Mouse (Mus musculus): ENCODE measurements around the gene Amfr.

Amfr gene

DNA sequence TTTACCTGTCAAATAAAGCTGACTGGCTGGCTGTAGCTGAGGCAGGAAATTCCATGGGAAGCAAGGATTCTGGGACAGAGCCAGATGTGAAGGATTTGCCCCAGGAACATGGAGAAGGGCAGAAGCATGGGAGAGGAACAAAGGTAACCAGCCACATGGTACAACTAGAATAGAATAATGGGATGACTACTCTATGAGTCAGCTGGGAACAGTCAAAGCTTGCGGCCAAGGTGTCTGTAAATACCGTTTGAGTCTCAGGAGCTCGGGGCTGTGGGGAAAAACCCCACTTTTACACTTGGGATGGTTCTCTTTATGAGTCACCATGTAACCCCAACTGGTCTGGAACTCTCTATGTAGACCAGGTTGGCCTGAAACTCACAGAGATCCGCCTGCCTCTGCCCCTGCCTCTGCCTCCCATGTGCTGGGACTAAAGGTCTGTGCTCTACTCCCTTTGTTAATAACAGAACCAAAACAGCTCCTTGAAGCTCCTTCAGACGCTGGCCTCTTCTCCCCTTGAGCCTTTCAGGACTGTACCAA lies 30.9 kb downstream of the Amfr start:
- no peak for DNase-seq (ENCODE audit: low spot score)

- no peak for DNase-seq (ENCODE audit: low spot score)
Measured at GRCm38 (mm10) chr8:93980141-93980540, 32.5 kb downstream of the Amfr start.

GRCm38 (mm10) chr8:93976446-93977211 lies 36.0 kb downstream of the Amfr start:
- DNase-seq (ENCODE audit: low spot score): no peak

DNA sequence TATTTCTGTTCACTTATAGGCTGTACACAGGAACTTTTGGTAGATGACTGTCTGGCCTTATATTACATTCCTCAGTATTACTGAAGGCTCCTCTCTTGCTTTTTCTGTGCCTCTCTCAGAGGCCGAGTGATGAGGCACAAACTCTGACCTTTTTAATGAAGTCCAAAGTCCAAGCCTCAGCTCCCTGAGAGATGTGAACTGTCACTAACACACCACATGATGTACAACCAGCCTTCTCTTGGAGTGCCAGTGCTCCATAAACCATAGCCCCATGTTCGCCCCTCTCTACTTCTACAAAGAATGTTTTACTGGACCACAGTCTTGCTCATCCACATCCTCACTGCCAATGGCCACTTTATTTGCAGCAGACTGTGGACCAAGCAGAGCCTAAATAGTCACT lies 37.3 kb downstream of the Amfr start:
- DNase-seq (ENCODE audit: low spot score): peak; percentile 50

DNA sequence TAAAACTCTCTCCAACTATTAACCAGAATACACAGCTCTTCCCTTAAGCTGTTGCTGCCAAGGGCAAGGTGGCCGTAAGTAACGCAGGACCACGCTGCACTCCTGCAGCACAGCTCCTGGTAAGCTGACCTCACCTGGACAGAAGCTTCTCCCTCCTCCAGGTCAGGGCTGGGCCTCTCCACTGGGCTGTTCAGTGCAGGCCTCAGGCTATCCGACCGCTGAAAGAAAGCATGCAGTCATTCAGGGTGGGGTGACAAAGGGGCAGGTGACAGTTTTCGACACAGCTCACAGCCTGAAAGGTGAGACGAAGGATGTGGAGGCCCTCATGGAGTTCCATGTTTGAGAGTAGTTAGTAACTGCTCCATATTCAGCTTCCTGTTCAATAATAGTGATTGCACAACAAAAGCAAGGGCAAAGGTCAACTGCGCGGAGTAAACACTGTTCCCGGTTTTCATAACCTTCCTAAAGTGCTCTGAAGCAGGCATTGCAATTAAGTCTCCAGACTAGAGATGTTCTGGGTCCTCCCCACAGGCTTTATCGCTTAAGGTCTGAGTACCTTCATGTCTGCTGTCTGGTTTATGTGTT lies 37.9 kb downstream of the Amfr start:
- DNase-seq (ENCODE audit: low spot score): peak; percentile 79

GRCm38 (mm10) chr8:93973831-93974375 lies 38.7 kb downstream of the Amfr start:
- no peak for DNase-seq (ENCODE audit: low spot score)

DNA sequence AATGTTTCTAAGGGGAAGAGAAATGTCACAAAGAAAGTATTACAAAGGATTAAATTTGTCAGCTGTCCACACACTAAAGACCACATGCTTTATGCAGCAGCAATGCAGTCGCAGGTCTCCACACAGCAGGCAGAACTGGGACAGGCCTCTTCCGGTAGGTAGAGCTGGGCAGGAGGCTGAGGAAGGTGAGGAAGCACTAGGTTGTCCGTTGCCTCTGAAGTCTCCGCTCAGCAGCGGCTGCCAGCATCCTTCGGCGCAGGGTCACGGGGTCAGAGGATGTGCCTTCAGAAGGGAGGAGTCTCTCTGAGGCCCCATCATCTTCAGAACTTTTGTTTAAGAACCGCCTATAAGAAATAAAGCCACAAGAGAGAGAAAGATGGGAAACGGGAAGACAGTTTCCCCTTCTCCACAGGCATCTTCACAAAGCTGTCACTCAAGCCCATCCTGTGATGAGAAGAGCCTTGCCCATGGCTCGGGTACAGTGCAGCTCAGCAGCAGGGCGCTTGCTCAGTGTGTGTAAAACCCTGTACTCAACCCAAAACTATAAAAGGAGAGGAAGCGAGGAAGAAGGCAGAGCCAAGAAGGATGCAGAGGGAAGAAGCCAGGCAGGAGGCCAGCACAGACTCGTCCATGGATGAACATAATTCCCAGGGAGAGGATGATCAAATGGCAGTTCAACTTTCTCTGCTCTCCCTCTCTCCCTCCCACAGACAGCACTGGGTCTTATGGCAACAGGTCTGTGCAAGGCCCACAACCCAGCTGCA lies 39.5 kb downstream of the Amfr start:
- DNase-seq (ENCODE audit: low spot score): no peak

GRCm38 (mm10) chr8:93972211-93972610 lies 40.4 kb downstream of the Amfr start:
- no peak for DNase-seq (ENCODE audit: low spot score)

DNA sequence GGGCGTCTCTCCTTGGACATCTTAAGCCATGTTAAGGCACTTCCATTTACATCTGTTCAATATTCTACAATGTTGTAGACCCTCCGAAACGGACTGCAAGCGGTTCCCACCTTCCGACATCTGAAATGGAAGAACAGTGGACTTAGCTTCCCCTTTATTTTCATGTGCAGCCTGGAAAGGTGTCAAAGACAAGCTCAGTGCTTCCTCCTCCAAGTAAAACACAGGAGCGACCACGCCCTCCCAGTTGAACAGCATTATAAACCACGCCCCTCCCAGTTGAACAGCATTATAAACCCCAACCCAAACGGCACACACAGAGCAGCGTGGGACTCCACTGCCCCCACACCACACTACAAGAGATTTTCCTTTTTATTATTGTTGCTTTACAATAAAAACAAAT lies 41.2 kb downstream of the Amfr start:
- DNase-seq (ENCODE audit: low spot score): no peak

GRCm38 (mm10) chr8:93969626-93970340 lies 42.9 kb downstream of the Amfr start:
- DNase-seq (ENCODE audit: low spot score): no peak

DNA sequence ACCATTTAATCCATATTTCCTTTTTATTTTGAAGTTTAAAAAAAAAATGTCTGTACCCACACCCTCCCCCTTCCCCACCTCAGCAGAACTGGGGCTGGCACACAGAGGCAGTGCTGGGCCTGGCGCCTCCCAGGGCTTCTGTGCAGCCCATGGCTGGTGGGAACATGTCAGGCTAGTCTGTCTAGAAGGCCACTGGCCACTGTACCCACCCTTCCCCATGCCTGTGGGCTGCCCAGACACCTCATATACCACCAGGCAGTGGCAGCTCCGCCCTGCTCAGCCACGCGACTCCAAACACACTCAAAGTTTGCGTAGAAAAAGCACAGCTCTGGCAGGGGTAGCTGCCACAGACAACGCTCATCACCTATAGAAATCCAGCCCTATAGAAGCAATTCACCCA lies 44.3 kb downstream of the Amfr start:
- DNase-seq (ENCODE audit: low spot score): no peak

- no peak for DNase-seq (ENCODE audit: low spot score)
Measured at GRCm38 (mm10) chr8:93960909-93961308, 51.7 kb downstream of the Amfr start.

DNA sequence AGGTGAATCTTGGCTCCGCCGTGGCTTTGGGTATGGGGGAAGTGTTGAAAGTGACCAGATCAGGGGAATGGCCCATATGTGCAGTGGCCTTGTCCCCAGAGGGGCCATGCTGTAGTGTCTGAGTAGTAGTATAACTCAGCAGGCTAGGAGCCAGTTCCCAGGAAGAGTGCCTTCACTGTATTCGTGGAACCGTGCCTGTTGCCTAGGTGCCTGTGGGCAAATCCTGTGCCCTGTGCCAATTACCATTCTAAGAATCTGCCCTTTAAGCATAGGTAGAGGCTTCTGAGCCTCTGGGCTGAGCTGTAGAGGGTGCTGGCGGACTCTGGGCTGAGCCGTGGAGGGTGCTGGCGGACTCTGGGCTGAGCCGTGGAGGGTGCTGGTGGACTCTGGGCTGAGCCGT lies 54.2 kb downstream of the Amfr start:
- no peak for DNase-seq (ENCODE audit: low spot score)

- no peak for DNase-seq (ENCODE audit: low spot score)
Measured at GRCm38 (mm10) chr8:93952511-93952910, 60.1 kb downstream of the Amfr start.

GRCm38 (mm10) chr8:93950133-93950532 lies 62.5 kb downstream of the Amfr start:
- DNase-seq (ENCODE audit: low spot score): no peak

DNA sequence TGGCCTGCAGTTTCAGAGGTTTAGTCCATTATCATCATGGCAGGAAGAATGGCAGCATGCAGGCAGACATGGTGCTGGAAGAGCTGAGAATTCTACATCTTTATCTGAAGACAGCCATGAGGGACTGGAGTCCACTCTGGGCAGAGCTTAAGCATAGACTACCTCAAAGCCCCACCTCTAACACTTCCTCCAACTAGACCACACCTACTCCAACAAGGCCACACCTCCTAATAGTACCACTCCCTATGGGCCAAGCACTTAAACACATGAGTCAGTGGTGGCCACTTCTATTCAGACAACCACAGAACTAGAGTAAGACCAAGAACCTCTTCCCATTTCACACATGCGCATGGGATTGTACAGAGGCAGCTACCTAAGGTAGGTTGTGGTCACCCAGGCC lies 66.2 kb downstream of the Amfr start:
- no peak for DNase-seq (ENCODE audit: low spot score)

DNA sequence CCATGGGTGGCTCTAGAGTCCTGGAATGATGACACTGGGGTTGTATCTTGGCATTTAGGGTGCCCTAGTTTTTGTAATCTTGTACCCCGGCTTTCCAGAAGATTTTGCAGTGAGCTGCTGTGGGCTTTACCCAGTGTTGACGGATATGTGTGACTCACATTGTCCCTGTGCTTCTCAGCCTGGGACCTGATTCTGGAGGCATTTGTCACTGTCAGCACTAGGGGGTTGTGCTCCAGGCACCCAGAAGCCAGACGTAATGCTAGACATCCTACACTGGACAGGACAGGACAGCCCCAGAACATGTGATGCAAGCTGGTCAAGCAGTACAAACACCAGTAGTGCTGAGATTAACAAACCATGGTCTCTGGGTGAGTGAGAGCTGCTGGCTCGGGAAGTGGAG lies 66.9 kb downstream of the Amfr start:
- no peak for DNase-seq (ENCODE audit: low spot score)

DNA sequence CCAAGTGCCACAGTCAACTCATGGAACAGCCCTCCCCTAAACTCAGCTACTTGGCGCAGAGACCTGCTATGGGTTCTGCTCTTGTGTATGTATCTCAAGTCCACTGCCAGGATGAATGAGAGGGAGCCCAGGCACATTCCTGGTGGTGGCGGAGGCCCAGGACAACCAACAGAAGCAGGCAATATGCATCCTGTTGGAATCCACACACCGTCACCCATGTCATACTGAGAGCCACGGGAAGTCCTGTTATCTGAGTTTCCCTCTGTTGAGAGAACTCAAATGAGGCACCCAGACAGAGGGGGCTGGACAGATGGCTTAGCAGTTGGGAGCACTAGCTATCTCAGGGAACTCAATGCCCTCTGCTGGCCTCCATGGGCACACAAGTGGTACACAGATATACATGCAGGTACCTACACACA lies 71.0 kb downstream of the Amfr start:
- DNase-seq (ENCODE audit: low spot score): no peak

DNA sequence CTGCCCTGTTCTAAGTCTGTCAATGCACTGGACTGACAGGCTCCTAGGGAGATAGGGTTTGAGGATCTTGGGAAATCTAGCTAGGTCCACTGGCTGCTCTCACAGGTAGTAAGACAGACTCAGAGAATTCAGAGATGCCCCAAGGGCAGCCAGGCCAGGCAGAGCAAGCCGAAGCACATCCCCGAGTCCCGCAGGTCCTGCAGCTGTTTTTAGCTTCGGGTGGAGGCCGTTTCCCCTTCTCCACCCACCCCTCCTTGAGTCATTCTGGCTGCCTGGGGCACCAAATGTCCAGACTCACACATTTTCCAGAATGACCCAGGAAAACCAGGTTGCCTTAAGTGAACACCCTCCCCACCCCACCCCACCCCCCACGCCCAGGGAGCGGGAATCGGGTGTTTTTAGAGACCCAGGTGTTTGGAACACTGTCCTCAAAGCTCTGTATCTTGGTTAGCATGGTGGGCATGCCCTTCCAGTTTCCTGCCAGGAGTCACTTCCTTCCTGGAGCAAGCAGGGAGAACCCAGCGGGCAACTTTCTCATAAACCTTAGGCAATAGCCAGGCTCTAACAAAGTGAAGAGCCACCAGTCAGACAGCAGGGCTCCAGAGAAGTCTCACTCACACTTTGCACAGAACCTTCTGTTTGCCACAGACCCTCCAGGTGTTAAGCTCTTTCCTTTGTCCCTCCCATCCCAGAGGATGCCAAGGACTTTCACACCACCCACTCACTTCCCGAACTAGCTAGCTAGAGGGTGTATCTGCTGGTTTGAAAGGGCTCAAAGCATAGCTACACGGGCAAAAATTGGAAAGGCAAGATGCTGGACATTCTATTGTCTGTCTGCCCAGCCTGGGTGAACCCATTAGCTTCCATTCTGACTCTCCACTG lies 71.9 kb downstream of the Amfr start:
- DNase-seq (ENCODE audit: low spot score): no peak

DNA sequence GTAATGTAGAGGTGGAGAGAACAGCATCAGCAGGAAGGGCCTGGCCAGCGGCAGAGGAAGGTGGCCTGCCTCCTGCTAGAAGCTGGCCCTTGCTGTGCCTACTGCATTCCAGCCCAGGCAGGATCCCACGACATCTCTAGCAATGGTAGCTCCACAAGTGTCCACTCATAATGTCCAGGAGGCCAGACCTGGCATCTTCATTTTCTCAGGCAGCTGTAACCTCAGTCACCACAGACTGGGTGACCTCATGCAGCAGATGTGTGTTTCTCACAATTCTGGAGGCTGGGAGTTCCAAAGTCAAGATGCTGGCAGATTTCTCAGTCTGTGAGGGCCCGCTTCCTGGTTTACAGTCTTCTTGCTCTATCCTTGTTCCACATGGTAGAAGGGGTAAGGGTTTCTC lies 74.4 kb downstream of the Amfr start:
- no peak for DNase-seq (ENCODE audit: low spot score)

DNA sequence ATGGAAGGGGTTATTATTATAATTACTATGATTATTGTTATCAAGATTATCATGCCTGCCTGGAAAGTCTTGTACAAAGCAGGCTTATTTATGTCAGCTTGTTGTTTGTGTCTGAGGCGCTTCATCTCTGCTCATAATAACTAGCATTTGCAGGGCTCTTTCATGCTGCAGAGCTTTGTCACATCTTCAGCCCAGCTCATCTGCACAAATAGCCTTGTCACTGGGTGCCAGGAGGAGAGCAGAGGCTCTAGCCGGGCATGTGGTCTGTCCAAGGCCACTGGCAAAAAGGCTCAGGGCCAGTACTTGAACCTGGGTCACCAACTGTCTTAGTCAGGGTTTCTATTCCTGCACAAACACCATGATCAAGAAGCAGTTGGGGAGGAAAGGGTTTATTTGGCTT lies 79.4 kb downstream of the Amfr start:
- DNase-seq (ENCODE audit: low spot score): no peak
